Mouse (Mus musculus) intestine, postnatal 0 days (tissue): Measurements from ENCODE around the gene Gm1330. TPM values are rescaled to one million over a fixed set of nuclear protein-coding genes. Genes with fewer than 3 reads are reported as not detected.
"Not testable (repeated sequence)": the region's sequence is repeated elsewhere in the genome, so short reads cannot be mapped to it uniquely, and the experiment has no call there.

Source experiments
- ATAC-seq: fragments of 200-750 bp; cut with Nextera tagmentation; 2 replicates; pipeline ENCODE4 v1.8.0; 2017; ENCODE audit warnings: mild to moderate bottlenecking, moderate TSS enrichment, moderate library complexity
- H3K27ac ChIP-seq: fragments of 300-500 bp; sonication (generic); 2 replicates; pipeline ENCODE4 v1.5.1; 2014; ENCODE audit warnings: mild to moderate bottlenecking, low read depth, low read length, moderate library complexity
- H3K27me3 ChIP-seq: fragments of 300-500 bp; sonication (generic); replicated peaks from 2 replicates; pipeline ENCODE4 v1.6.1; 2014; ENCODE audit warnings: low read length, mixed read lengths; ENCODE audit not compliant: control insufficient read depth, insufficient read depth
- H3K36me3 ChIP-seq: fragments of 300-500 bp; sonication (generic); 2 replicates; pipeline ENCODE4 v1.6.1; 2014; ENCODE audit warnings: mild to moderate bottlenecking, moderate library complexity; ENCODE audit not compliant: control insufficient read depth, insufficient read depth
- H3K4me1 ChIP-seq: fragments of 300-500 bp; sonication (generic); replicated peaks from 2 replicates; pipeline ENCODE4 v1.6.1; 2014; ENCODE audit warnings: antibody characterized with exemption, low read length, mixed read lengths; ENCODE audit not compliant: control insufficient read depth, insufficient read depth
- H3K4me2 ChIP-seq: fragments of 300-500 bp; sonication (generic); replicated peaks from 2 replicates; pipeline ENCODE4 v1.6.1; 2014; ENCODE audit warnings: low read depth, mild to moderate bottlenecking, moderate library complexity
- H3K4me3 ChIP-seq: fragments of 300-500 bp; sonication (generic); 2 replicates; pipeline ENCODE4 v1.5.1; 2014; ENCODE audit warnings: low read depth, low read length
- H3K9ac ChIP-seq: fragments of 300-500 bp; sonication (generic); 2 replicates; pipeline ENCODE4 v1.6.1; 2014; ENCODE audit warnings: mild to moderate bottlenecking, low read depth, low read length
- H3K9me3 ChIP-seq: fragments of 300-500 bp; sonication (generic); 2 replicates; pipeline ENCODE4 v1.6.1; 2016; ENCODE audit warnings: mixed run types; ENCODE audit not compliant: control insufficient read depth
- CTCF ChIP-seq: sonication (generic); IDR thresholded peaks from 2 replicates; pipeline ENCODE4 v1.5.1; 2016; ENCODE audit warnings: low read depth, mild to moderate bottlenecking, control low read depth, antibody characterized with exemption, moderate library complexity
- WGBS: fragments of 180-500 bp; shearing (Covaris S2); extraction: QIAGEN DNeasy Blood & Tissue Kit; methylation state at CpG from one replicate; pipeline ENCODE4 v1.1.7; 2014; 5-methylcytosine and 5-hydroxymethylcytosine counted together
- polyA plus RNA-seq: library from polyadenylated mRNA; unstranded; fragments of >200 nt; fragmentation: Nextera tagmentation; extraction: Ambion mirVana; gene quantifications from 2 replicates; pipeline ENCODE4 v1.2.1, GENCODE M21; 2015

Gm1330 gene
- not detected in 2 replicates for polyA plus RNA-seq

DNA sequence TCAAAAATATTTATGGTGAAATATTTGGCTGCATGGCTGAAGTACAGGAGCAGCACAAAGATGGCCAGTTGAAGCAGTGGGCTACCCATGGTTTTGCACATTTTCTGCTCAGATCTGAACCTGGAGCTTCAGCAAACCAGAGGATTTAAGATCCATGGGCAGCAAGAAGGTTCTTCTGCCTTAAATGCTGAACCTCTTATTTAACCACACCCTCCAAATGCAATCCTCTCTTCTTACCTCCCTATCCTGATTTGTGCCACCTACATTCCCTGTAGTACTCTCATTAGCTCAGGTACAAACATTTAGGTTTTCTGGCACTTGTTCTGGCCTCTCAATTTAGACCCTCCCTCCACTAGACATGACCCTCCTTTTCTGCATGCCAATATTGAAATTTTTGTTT, at the start of gene Gm1330:
Gene Gm1330 (minus strand): TSS at position 101 of the 400 bp plus-strand sequence.
- TF ChIP-seq CTCF, result no peak
- no peak for ATAC-seq
- H3K27me3 ChIP-seq, result no peaks in the 10 kb centered on the region
- H3K4me3 ChIP-seq, result no peak within 1 kb of the TSS
- H3K36me3 ChIP-seq, result no peaks in the 10 kb centered on the region
- H3K9ac ChIP-seq, result no peak within 1 kb of the TSS
- H3K9me3 ChIP-seq, result no peaks in the 10 kb centered on the region
- H3K27ac ChIP-seq, result no peak within 1 kb of the TSS
- no peaks in the 10 kb centered on the region for H3K4me1 ChIP-seq
- no peak within 1 kb of the TSS for H3K4me2 ChIP-seq

DNA sequence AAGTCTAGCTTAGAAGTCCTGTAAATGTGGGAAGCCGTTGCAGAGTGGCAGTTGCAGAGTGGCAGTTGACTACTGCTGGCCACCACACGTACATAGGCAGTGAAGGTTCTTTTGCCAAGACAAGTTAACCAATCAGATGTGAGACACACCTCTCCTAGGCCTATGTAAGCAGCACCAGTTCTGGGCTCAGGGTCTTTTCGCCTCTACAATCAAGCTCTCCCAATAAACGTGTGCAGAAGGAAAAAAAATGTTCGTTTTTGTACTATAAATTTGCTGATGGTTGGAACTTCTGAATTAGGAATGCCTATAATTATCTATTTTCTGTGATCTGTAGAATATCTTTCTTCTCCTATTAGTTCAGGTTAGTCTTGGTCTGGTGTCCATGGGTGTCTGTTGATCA, 14.1 kb upstream of the Gm1330 start, which contains the start of gene Gm10750:
Gene Gm10750 (minus strand): TSS at position 101 of the 400 bp plus-strand sequence.
- H3K27ac ChIP-seq, H3K4me1 ChIP-seq, H3K4me3 ChIP-seq, H3K4me2 ChIP-seq, H3K36me3 ChIP-seq, H3K9me3 ChIP-seq, H3K9ac ChIP-seq, H3K27me3 ChIP-seq, ATAC-seq: not testable (repeated sequence)
- 74% methylated on average over 5 of the region's 5 CpGs for WGBS

DNA sequence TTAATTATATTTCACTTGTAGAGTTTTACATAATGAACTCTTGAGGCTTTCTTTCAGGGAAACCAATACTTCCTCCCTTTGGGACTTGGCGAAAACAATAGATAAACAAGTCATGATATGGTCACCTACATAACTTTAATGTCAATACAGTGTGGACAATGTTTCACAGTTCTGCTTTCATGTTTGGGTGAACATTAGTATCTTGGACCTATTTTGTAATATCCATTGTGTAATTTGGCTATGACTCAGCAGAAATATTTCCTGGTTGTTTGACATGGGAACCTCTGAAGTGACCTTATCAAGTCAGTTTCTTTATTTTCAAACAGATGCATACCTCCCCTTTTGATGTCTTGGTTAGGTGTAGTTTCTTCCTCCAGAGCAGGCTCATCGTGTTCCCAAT, 1.8 kb upstream of the Gm1330 start:
- no peak overlapping the region for H3K4me3 ChIP-seq
- no peaks in the 10 kb centered on the region for H3K36me3 ChIP-seq
- H3K27me3 ChIP-seq, result no peaks in the 10 kb centered on the region
- no peak for ATAC-seq
- no peak for TF ChIP-seq CTCF
- H3K4me2 ChIP-seq, result no peak overlapping the region
- WGBS, result 69% methylated on average over 2 of the region's 2 CpGs
- H3K27ac ChIP-seq, result no peak overlapping the region
- H3K9ac ChIP-seq, result no peak overlapping the region
- H3K4me1 ChIP-seq, result no peaks in the 10 kb centered on the region
- no peaks in the 10 kb centered on the region for H3K9me3 ChIP-seq

DNA sequence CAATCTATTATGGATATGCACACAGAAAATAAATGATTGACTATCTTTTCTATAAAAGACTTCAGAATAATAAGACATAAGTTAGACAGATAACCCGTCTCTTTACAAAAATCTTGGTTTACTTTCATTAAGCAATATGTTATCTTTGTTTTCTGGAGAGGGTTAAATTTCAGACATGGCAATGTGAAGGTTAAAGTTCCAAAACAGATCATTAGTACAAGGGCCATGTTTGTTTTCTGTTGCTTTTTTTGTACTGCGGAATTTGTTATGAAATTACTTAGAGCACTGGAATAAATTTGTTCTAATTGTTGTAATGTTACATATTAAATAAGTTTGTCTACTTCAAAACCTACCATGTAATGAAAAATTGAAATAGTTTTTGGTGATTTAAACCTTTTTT, 7.9 kb downstream of the Gm1330 start:
- Histone ChIP-seq H3K9ac (no peak overlapping the region), H3K4me1 (no peaks in the 10 kb centered on the region), H3K27me3 (no peaks in the 10 kb centered on the region), H3K36me3 (no peaks in the 10 kb centered on the region), H3K4me2 (no peak overlapping the region), H3K4me3 (no peak overlapping the region), H3K9me3 (no peaks in the 10 kb centered on the region), H3K27ac (no peak overlapping the region)
- TF ChIP-seq CTCF, result no peak
- WGBS, result 92% methylated on average over 2 of the region's 2 CpGs
- no peak for ATAC-seq

Other genes with a start within 250 kb of the Gm1330 start
- gene Cst11, start 231.8 kb downstream of the Gm1330 start, polyA plus RNA-seq, result not detected in 2 replicates
- not detected in 2 replicates for gene 8030411F24Rik, start 221.2 kb downstream of the Gm1330 start, polyA plus RNA-seq
- gene Cst12, start 213.9 kb downstream of the Gm1330 start, polyA plus RNA-seq, result not detected in 2 replicates
- not detected in 2 replicates for gene Cst8, start 204.5 kb downstream of the Gm1330 start, polyA plus RNA-seq
- not detected in 2 replicates for gene Cst13, start 183.2 kb downstream of the Gm1330 start, polyA plus RNA-seq
- not detected in 2 replicates for gene Cst9, start 168.1 kb downstream of the Gm1330 start, polyA plus RNA-seq
- not detected in 2 replicates for gene 9230104L09Rik, start 138.2 kb downstream of the Gm1330 start, polyA plus RNA-seq
- gene Cst3, start 127.6 kb downstream of the Gm1330 start, polyA plus RNA-seq, result 305 and 313 TPM in 2 replicates
- gene Gm10750, start 14.0 kb upstream of the Gm1330 start, polyA plus RNA-seq, result not detected in 2 replicates